Mouse (Mus musculus) CD4-positive helper T cell, adult 2 months (primary cell): ENCODE results near the gene Nim1k.
A peak's percentile ranks its signal among the peaks of the same experiment; 100 is the strongest.
"Not testable (repeated sequence)": the region's sequence is repeated elsewhere in the genome, so short reads cannot be mapped to it uniquely, and the experiment has no call there.

Experiments used
- DNase-seq: peaks from one replicate; pipeline ENCODE4 v3.0.0-alpha.2; 2012; ENCODE audit warnings: low read depth, missing footprints, low spot score

Nim1k gene

GRCm38 (mm10) chr13:119689709-119690038, 66.0 kb downstream of the Nim1k start:
- no peak for DNase-seq

GRCm38 (mm10) chr13:119684416-119685177, 71.1 kb downstream of the Nim1k start:
- DNase-seq, result no peak

- peak; percentile 21 for DNase-seq
These were observed 74.5 kb downstream of the Nim1k start for GRCm38 (mm10) chr13:119681161-119681560.

GRCm38 (mm10) chr13:119679721-119680120, 76.0 kb downstream of the Nim1k start:
- DNase-seq, result no peak

- DNase-seq, result no peak
These were observed 76.9 kb downstream of the Nim1k start for GRCm38 (mm10) chr13:119678794-119679193.

- not testable (repeated sequence) for DNase-seq
These were observed 94.3 kb downstream of the Nim1k start for GRCm38 (mm10) chr13:119661420-119661819.
